Mouse (Mus musculus): ENCODE data around the gene Sema3a. TPM values are rescaled to one million over a fixed set of nuclear protein-coding genes. Genes with fewer than 3 reads are reported as not detected.

Sema3a gene
- total RNA-seq, 2 experiments from 2014 or later, result 21.0 to 31.1 TPM

- intact Hi-C loops (cut with DNase I), result no loop called here
- TF ChIP-seq CTCF (IDR thresholded peaks at IDR 0.05), result no peak
- no peak overlapping the region for H3K27ac ChIP-seq
- DNase-seq (ENCODE audit: extremely low spot score in 1 of 2, low spot score in 2 of 2), result no peak
- H3K4me3 ChIP-seq, result no peak overlapping the region
Measured at GRCm38 (mm10) chr5:13327281-13327680, 202.1 kb downstream of the Sema3a start.

- intact Hi-C loops (cut with DNase I), result no loop called here
- DNase-seq (ENCODE audit: extremely low spot score in 1 of 2, low spot score in 2 of 2), result no peak
- H3K27ac ChIP-seq, result no peak overlapping the region
- TF ChIP-seq CTCF (IDR thresholded peaks at IDR 0.05), result no peak
- H3K4me3 ChIP-seq, result no peak overlapping the region
Measured at GRCm38 (mm10) chr5:13331412-13331811, 206.2 kb downstream of the Sema3a start.

DNA sequence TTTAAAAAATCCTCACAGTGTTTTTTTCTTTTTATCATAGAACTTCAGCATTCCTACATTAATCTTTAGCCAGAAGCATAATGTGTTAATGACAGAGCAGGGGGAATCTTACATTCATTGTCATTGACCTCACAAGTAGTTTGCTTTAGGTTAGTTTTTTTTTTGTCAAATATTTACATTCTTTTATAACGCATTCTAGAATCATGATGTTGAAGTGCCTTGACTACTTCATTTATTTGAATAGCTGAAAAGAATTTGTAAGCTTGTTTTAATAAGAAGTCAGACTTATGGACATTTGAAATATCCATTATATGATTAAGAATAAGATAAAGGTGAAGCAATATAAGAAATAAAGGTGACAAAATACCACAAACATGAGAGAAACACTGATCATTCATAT lies 212.5 kb downstream of the Sema3a start:
- no peak for TF ChIP-seq CTCF (IDR thresholded peaks at IDR 0.05)
- no peak overlapping the region for H3K27ac ChIP-seq
- intact Hi-C loops (cut with DNase I), result no loop called here
- no peak for DNase-seq (ENCODE audit: extremely low spot score in 1 of 2, low spot score in 2 of 2)
- no peak overlapping the region for H3K4me3 ChIP-seq

DNA sequence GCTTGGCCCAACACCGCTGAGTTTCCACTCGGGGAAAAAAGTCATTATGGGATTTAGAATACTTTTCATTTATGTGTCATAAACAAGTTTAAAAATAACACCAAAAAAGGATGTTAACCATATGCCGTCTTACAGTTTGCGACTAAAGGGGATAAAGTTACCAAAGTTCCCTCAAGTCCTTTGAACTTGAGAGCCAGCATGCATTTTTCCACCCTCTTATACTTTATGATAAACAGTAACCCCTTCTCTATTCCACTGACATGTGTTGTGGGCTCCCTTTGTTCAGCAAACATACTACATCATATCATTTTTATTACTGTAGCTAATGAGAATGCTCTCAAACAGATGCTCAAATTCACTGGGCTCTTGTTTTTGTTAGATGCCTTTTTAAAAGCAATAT lies 221.9 kb downstream of the Sema3a start:
- DNase-seq (ENCODE audit: extremely low spot score in 1 of 2, low spot score in 2 of 2), result no peak
- no peak overlapping the region for H3K4me3 ChIP-seq
- intact Hi-C loops (cut with DNase I), result no loop called here

GRCm38 (mm10) chr5:13351611-13352010 lies 226.4 kb downstream of the Sema3a start:
- TF ChIP-seq CTCF (IDR thresholded peaks at IDR 0.05), result no peak
- no peak overlapping the region for H3K27ac ChIP-seq
- intact Hi-C loops (cut with DNase I), result no loop called here
- no peak overlapping the region for H3K4me3 ChIP-seq
- DNase-seq (ENCODE audit: extremely low spot score in 1 of 2, low spot score in 2 of 2), result no peak

More for the DNA sequence above, 221.9 kb downstream of the Sema3a start:
- no peak for TF ChIP-seq CTCF (IDR thresholded peaks at IDR 0.05)
- no peak overlapping the region for H3K27ac ChIP-seq

- TF ChIP-seq CTCF (IDR thresholded peaks at IDR 0.05), result no peak
- intact Hi-C loops (cut with DNase I), result no loop called here
- Histone ChIP-seq H3K27ac (no peak overlapping the region), H3K4me3 (no peak overlapping the region)
- no peak for DNase-seq (ENCODE audit: extremely low spot score in 1 of 2, low spot score in 2 of 2)
Measured at GRCm38 (mm10) chr5:13352995-13353394, 227.8 kb downstream of the Sema3a start.

DNA sequence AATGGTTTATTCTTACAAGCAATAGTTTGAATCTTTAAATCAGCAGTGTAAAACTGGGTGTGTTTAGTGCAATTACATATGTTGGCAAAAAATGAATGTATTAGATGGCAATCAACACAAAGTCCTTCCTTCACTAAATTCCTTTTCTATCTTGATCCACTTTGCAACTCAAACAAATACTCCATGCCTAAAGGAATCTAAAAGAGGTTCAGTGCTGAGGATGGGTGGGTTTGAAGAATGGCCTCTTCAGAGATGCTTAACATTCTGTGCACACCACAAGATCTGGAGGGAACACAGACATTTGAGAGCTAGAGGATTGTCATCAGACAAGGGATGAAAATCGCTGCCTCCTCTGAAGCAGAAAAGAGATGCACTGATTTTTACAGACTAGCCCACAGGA lies 228.3 kb downstream of the Sema3a start:
- intact Hi-C loops (cut with DNase I), result no loop called here

GRCm38 (mm10) chr5:13354913-13355312 lies 229.7 kb downstream of the Sema3a start:
- no peak overlapping the region for H3K27ac ChIP-seq
- intact Hi-C loops (cut with DNase I), result no loop called here
- no peak for DNase-seq (ENCODE audit: extremely low spot score in 1 of 2, low spot score in 2 of 2)
- no peak overlapping the region for H3K4me3 ChIP-seq
- TF ChIP-seq CTCF (IDR thresholded peaks at IDR 0.05), result no peak

More for the DNA sequence above, 228.3 kb downstream of the Sema3a start:
- no peak for TF ChIP-seq CTCF (IDR thresholded peaks at IDR 0.05)
- no peak overlapping the region for H3K27ac ChIP-seq
- DNase-seq (ENCODE audit: extremely low spot score in 1 of 2, low spot score in 2 of 2), result no peak
- no peak overlapping the region for H3K4me3 ChIP-seq

DNA sequence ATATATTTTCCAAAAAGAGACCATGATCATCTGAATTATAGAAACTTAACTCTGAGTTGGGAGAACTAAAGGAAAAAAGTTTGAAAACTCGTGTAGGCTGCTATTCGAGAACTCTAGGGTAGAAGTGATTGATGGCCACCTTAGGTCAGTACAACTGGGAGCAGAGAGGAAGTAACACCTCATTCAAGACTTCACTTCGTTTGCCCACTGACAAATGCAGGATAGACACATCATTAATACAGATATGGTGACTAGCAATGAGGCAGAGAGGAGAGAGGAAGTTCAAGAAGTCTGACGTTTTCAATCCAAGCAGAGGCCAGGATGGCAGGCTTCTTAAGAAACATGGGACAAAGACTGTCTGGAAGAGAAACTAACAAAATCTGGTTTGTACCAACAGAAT lies 233.6 kb downstream of the Sema3a start:
- no peak overlapping the region for H3K27ac ChIP-seq
- TF ChIP-seq CTCF (IDR thresholded peaks at IDR 0.05), result no peak
- no peak overlapping the region for H3K4me3 ChIP-seq
- intact Hi-C loops (cut with DNase I), result no loop called here
- DNase-seq (ENCODE audit: extremely low spot score in 1 of 2, low spot score in 2 of 2), result no peak

DNA sequence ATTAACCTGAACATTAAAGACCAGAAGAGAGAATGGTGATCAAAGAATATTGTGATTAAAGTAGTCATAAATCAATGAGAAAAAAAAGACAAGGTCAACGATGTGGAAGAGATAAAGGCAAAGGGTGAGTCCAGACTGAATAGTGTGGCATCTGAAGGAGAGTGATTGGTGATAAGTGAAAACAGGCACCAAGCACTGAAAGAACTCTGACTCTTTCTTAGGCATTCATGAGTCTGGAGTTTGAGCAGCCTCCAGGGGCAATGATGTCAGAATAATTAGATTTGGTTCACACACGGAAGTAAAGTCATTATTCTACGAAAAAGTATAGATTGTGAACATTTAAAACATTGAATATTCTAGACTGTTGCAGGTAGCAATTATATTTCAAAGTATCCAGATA lies 235.5 kb downstream of the Sema3a start:
- no peak for DNase-seq (ENCODE audit: extremely low spot score in 1 of 2, low spot score in 2 of 2)
- intact Hi-C loops (cut with DNase I), result no loop called here
- Histone ChIP-seq H3K4me3 (no peak overlapping the region), H3K27ac (no peak overlapping the region)
- no peak for TF ChIP-seq CTCF (IDR thresholded peaks at IDR 0.05)

DNA sequence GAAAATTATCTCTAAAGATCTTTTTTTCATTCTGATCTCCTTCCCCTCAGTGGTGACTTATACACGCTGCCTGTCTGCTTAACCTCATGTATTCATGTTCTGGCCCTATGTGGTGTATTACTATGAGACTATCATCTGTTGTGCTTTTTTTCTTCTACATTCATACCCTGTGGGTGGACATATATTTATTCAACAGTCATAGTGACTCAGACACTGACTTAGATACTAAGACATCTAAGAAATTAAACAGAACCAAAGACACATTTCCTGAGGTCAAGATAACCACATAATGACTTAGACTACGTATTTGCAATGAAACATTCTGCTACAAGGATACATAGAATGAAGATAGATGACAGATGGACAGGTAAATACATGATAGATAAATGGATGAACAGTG lies 239.9 kb downstream of the Sema3a start:
- no peak for DNase-seq (ENCODE audit: extremely low spot score in 1 of 2, low spot score in 2 of 2)

GRCm38 (mm10) chr5:13379223-13379622 lies 254.0 kb downstream of the Sema3a start:
- H3K27ac ChIP-seq, result no peak overlapping the region
- intact Hi-C loops (cut with DNase I), result no loop called here
- H3K4me3 ChIP-seq, result no peak overlapping the region
- TF ChIP-seq CTCF (IDR thresholded peaks at IDR 0.05), result no peak
- DNase-seq (ENCODE audit: extremely low spot score in 1 of 2, low spot score in 2 of 2), result no peak

More for the DNA sequence above, 239.9 kb downstream of the Sema3a start:
- H3K4me3 ChIP-seq, result no peak overlapping the region
- no peak for TF ChIP-seq CTCF (IDR thresholded peaks at IDR 0.05)
- no peak overlapping the region for H3K27ac ChIP-seq
- intact Hi-C loops (cut with DNase I), result no loop called here

DNA sequence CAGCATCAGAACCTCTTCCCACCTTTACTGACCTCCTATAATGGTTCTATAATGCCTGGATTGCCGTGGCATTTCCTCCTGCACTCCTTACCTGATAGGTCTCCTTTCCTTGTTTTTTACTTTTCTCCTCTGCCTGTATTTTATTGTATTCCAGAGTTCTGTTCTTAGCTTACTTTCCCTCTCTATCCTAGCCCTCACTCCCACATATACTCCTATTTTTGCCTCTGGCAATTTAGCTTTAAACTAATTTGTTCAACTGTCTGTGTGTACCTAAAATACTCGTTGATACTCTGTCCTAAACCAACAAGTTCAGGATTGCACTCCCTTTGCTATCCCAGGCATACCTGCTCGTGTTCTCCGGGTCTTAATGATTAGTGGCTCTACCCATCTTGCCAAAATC lies 258.8 kb downstream of the Sema3a start:
- TF ChIP-seq CTCF (IDR thresholded peaks at IDR 0.05), result no peak
- H3K27ac ChIP-seq, result peak overlapping the region; percentile 71
- no peak overlapping the region for H3K4me3 ChIP-seq
- no peak for DNase-seq (ENCODE audit: extremely low spot score in 1 of 2, low spot score in 2 of 2)
- intact Hi-C loops (cut with DNase I), result loop anchor here (5.0 to 10.0 kb wide), 3 partner anchors 113 to 669 kb away; no protein-coding TSS in a partner anchor

Data from left cerebral cortex, adult 2 months (tissue).